Mouse (Mus musculus) liver, postnatal 0 days (tissue): ENCODE measurements at regions not wholly inside any gene's neighbourhood (a gene's known extent, or its start where the extent isn't known, plus 50 kb on each side); places are given as distances from the start of the nearest gene placed in this dataset.

Source experiments
- CTCF ChIP-seq: sonication (generic); IDR thresholded peaks from 2 replicates; pipeline ENCODE4 v1.5.1; 2016; ENCODE audit warnings: antibody characterized with exemption, low read depth
- EP300 ChIP-seq: IDR thresholded peaks from 2 replicates; pipeline ENCODE4 v1.6.1; 2016; ENCODE audit warnings: antibody characterized with exemption, low read depth, mild to moderate bottlenecking

GRCm38 (mm10) chr3:102596944-102597551, 127.3 kb downstream of the Ngf start:
- no peak for TF ChIP-seq CTCF
- no peak for TF ChIP-seq EP300
